Mouse (Mus musculus) heart, embryonic 12.5 days (tissue): ENCODE results near the gene Prim2. TPM values are rescaled to one million over a fixed set of nuclear protein-coding genes. Genes with fewer than 3 reads are reported as not detected.

Source experiments
- ATAC-seq: fragments of 200-750 bp; cut with Nextera tagmentation; 2 replicates; pipeline ENCODE4 v1.8.0; 2017; ENCODE audit warnings: moderate TSS enrichment, moderate library complexity; ENCODE audit not compliant: insufficient number of reproducible peaks, low FRiP score
- H3K27ac ChIP-seq: fragments of 300-500 bp; sonication (generic); 2 replicates; pipeline ENCODE4 v1.5.1; 2016; ENCODE audit warnings: mild to moderate bottlenecking, moderate library complexity; ENCODE audit not compliant: poor library complexity, severe bottlenecking
- H3K27me3 ChIP-seq: fragments of 300-500 bp; sonication (generic); replicated peaks from 2 replicates; pipeline ENCODE4 v1.6.1; 2016; ENCODE audit warnings: mild to moderate bottlenecking, moderate library complexity
- H3K36me3 ChIP-seq: fragments of 300-500 bp; sonication (generic); 2 replicates; pipeline ENCODE4 v1.6.1; 2016; ENCODE audit warnings: mild to moderate bottlenecking, moderate library complexity
- H3K4me1 ChIP-seq: fragments of 300-500 bp; sonication (generic); replicated peaks from 2 replicates; pipeline ENCODE4 v1.6.1; 2016; ENCODE audit warnings: mild to moderate bottlenecking
- H3K4me2 ChIP-seq: fragments of 300-500 bp; sonication (generic); 2 replicates; pipeline ENCODE4 v1.6.1; 2016; ENCODE audit warnings: mild to moderate bottlenecking, moderate library complexity
- H3K4me3 ChIP-seq: fragments of 300-500 bp; sonication (generic); 2 replicates; pipeline ENCODE4 v1.5.1; 2016; ENCODE audit warnings: mild to moderate bottlenecking
- H3K9ac ChIP-seq: fragments of 300-500 bp; sonication (generic); 2 replicates; pipeline ENCODE4 v1.6.1; 2016; ENCODE audit warnings: mild to moderate bottlenecking, moderate library complexity
- H3K9me3 ChIP-seq: fragments of 300-500 bp; sonication (generic); replicated peaks from 2 replicates; pipeline ENCODE4 v1.6.1; 2016; ENCODE audit warnings: mild to moderate bottlenecking, moderate library complexity
- WGBS: fragments of 180-500 bp; shearing (Covaris S2); methylation state at CpG from one replicate; pipeline ENCODE4 v1.1.7; 2016; 5-methylcytosine and 5-hydroxymethylcytosine counted together
- polyA plus RNA-seq: library from polyadenylated mRNA; unstranded; fragments of >200 nt; fragmentation: Nextera tagmentation; extraction: Ambion mirVana; gene quantifications from 2 replicates; pipeline ENCODE4 v1.2.1, GENCODE M21; 2016

Prim2 gene
- polyA plus RNA-seq, 1 experiment from 2014 or later: 20.9 TPM

DNA sequence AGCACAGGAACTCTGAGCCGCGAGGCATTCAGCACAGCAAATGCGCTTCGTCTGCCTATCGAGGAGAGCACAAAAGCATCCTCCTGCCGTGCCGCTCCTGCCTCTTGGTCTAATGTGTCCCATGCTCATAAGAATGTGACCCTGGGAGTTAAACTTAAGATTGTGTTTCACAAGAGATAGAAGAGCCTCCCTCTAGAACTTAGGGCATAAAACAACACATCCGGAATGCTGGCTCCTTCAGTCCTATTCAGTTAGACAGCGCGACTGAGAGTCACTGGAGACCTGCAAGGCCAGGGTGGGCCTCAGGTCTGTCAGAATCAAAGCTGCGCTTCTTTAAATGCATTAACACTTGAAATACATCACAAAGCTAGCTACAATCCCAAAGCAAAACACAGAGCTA is 18.7 kb downstream of the Prim2 start:
- H3K36me3 ChIP-seq: peaks cover 36% of the 10 kb centered on the region
- no peak overlapping the region for H3K4me2 ChIP-seq
- ATAC-seq: no peak
- H3K27ac ChIP-seq: no peak overlapping the region
- WGBS: 93% methylated on average over 11 of the region's 11 CpGs
- no peak overlapping the region for H3K9ac ChIP-seq
- H3K9me3 ChIP-seq: no peaks in the 10 kb centered on the region
- no peaks in the 10 kb centered on the region for H3K27me3 ChIP-seq
- H3K4me3 ChIP-seq: no peak overlapping the region
- H3K4me1 ChIP-seq: no peaks in the 10 kb centered on the region

DNA sequence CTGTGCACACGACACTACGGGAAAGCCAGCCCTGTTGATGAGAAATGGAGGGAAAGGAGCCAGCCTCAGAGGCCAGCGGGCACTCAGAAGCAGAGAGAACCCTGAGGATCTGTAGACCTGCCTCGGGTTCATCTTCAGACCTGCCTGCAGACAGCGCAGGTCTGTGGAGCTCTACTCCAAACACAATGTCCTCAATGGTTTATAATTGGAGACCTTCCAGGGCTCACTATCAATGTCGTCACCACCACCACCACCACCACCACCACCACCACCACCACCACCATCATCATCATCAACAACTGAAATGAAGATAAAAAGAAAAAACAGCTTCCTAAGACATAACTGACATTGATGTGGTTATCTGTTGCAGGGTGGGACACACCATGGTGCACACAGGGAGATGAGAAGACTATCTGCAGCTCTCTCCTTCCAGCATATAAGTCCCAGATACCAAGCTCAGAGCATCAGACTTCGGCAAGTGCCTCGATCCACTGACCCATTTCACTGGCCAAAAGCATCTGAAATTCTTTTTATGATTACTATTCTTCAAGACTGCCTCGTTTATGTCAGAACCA is 20.0 kb downstream of the Prim2 start:
- Histone ChIP-seq H3K9ac (no peak overlapping the region), H3K9me3 (no peaks in the 10 kb centered on the region), H3K36me3 (peaks cover 33% of the 10 kb centered on the region), H3K4me1 (0 out of 2 replicates have a peak, but pooled peaks cover 2% of the 10 kb centered on the region), H3K4me2 (no peak overlapping the region), H3K4me3 (no peak overlapping the region), H3K27ac (no peak overlapping the region), H3K27me3 (no peaks in the 10 kb centered on the region)
- 90% methylated on average over 9 of the region's 9 CpGs for whole genome bisulfite sequencing
- no peak for ATAC-seq

DNA sequence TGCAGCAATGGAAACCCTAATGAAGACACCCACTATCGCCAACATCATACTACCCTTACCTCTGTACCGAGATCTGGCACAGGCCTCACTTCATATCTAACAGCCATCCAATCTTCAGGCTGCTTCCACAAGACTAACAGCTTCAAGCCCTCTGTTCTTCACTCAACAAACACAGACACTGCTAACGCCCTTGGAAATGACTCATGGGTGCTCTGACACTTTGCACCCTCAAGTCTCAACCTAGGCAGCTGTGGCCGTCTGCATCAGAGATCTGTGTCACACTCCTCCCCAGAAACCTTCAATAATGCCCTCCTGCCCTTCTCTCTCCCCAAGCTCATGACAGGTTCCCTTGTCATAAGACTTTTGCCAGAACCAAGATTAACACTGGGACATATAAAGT is 20.6 kb downstream of the Prim2 start:
- peaks cover 33% of the 10 kb centered on the region for H3K36me3 ChIP-seq
- ATAC-seq: no peak
- WGBS: 84% methylated on average over 4 of the region's 4 CpGs
- 0 out of 2 replicates have a peak, but pooled peaks cover 2% of the 10 kb centered on the region for H3K4me1 ChIP-seq
- no peak overlapping the region for H3K27ac ChIP-seq
- no peak overlapping the region for H3K4me3 ChIP-seq
- no peak overlapping the region for H3K4me2 ChIP-seq
- no peaks in the 10 kb centered on the region for H3K27me3 ChIP-seq
- H3K9ac ChIP-seq: no peak overlapping the region
- no peaks in the 10 kb centered on the region for H3K9me3 ChIP-seq

DNA sequence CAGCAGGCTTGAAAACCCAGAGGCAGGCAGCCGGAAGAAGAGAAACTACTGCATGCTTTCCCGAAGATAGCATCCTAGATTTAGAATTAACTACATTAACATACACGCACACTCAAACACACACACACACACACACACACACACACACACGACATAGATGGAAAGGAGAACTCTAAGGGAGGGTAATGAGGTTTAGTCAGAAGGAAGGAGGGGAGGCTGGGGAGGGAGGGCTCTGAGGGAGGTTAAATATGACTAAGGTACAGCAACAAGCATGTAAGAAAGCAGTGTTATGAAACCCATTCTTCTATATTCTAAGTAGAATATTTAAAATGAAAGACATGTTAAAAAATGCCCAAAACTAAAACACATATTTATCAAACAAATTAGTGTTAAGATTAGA is 21.9 kb downstream of the Prim2 start:
- 81% methylated on average over 4 of the region's 4 CpGs for WGBS
- Histone ChIP-seq H3K9ac (no peak overlapping the region), H3K27ac (no peak overlapping the region), H3K9me3 (no peaks in the 10 kb centered on the region), H3K27me3 (no peaks in the 10 kb centered on the region), H3K4me2 (no peak overlapping the region), H3K4me3 (no peak overlapping the region), H3K36me3 (peaks cover 32% of the 10 kb centered on the region), H3K4me1 (0 out of 2 replicates have a peak, but pooled peaks cover 2% of the 10 kb centered on the region)
- no peak for ATAC-seq

DNA sequence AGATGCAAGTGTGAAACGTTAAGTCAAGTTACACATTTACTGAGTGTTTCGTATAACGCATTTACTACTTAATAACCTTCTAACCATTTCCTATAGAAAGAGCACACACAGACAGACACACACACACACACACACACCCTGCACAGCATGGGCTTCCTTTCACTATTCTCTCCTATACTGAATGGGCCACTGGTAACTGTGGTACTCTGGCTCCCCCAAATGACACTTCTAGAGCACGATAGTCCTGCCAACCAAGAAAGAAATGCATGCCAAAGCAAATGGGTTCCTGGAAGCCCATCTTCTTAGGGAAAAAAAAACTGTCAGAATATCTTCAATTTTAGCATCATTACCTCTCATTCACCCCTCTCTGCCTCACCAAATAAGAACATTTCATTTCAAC is 22.4 kb downstream of the Prim2 start:
- H3K9ac ChIP-seq: no peak overlapping the region
- no peak for ATAC-seq
- H3K27ac ChIP-seq: no peak overlapping the region
- 0 out of 2 replicates have a peak, but pooled peaks cover 2% of the 10 kb centered on the region for H3K4me1 ChIP-seq
- no peaks in the 10 kb centered on the region for H3K9me3 ChIP-seq
- peaks cover 31% of the 10 kb centered on the region for H3K36me3 ChIP-seq
- no peaks in the 10 kb centered on the region for H3K27me3 ChIP-seq
- 72% methylated on average over 4 of the region's 4 CpGs for WGBS
- no peak overlapping the region for H3K4me2 ChIP-seq
- no peak overlapping the region for H3K4me3 ChIP-seq

DNA sequence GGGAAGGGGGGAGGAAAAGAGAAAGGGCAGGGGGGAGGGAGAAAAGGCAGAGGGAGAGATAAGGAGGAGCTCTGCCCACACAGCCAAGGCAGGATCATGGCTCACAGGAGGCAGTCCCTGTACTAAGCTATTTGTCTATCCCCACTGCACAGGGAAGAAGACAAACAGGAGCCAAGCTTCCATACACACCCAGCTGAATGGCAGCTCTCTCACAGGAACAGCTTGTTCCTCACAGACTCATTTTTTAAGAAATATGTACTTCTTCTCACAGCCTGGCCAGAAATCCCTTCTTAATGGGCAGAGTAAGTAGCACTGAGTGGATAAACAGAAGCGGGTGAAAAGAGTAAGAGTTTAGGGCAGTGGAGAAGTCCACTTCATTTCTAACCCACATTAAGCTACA is 23.9 kb downstream of the Prim2 start:
- no peak for ATAC-seq
- no peak overlapping the region for H3K4me2 ChIP-seq
- H3K27ac ChIP-seq: no peak overlapping the region
- H3K9ac ChIP-seq: no peak overlapping the region
- WGBS: 82% methylated on average over 1 of the region's 1 CpGs
- H3K27me3 ChIP-seq: no peaks in the 10 kb centered on the region
- 0 out of 2 replicates have a peak, but pooled peaks cover 2% of the 10 kb centered on the region for H3K4me1 ChIP-seq
- H3K36me3 ChIP-seq: peaks cover 22% of the 10 kb centered on the region
- H3K9me3 ChIP-seq: no peaks in the 10 kb centered on the region
- H3K4me3 ChIP-seq: no peak overlapping the region

DNA sequence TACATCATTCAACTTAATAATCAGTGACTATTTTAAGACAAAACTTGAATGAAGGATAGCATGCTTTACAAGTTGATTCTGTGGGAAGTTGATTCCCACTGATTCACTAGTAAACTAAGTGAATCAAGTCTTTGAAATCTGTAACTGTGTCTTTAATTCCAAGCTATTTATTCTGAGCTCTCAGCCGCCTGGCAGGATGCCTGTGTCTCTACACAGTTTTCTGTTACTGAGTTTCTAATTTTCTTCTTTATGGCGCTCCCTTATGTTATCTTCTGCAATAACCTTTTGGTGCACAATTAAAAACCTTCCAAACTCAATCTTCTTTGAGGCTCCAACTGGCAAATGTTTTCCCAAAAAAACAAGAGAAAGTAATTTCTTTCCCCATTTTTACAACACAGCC is 28.5 kb downstream of the Prim2 start:
- H3K4me2 ChIP-seq: no peak overlapping the region
- peaks cover 23% of the 10 kb centered on the region for H3K36me3 ChIP-seq
- 0 out of 2 replicates have a peak, but pooled peaks cover 2% of the 10 kb centered on the region for H3K4me1 ChIP-seq
- no peak for ATAC-seq
- no peak overlapping the region for H3K4me3 ChIP-seq
- H3K27ac ChIP-seq: no peak overlapping the region
- no peaks in the 10 kb centered on the region for H3K27me3 ChIP-seq
- WGBS: 87% methylated on average over 2 of the region's 2 CpGs
- peaks cover 7% of the 10 kb centered on the region for H3K9me3 ChIP-seq
- no peak overlapping the region for H3K9ac ChIP-seq

DNA sequence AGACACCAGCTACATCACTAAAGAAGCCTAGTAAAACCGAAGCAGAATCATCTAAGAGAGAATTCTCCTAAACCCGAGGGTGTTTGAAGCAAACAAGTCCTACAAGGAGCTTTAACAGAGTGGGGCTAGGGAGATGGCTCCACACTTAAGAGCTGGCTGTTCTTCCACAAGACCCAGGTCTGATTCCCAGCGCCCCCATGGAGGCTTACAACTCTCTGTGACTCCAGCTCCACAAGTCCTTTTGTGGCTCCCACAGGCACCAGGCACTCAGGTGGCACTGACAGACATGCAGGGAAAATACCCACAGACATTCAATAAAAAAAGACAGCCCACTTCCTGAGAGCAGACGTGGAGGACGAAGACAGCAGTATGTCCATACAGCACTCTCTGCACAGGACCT is 29.5 kb downstream of the Prim2 start:
- ATAC-seq: no peak
- no peak overlapping the region for H3K9ac ChIP-seq
- WGBS: 88% methylated on average over 5 of the region's 5 CpGs

DNA sequence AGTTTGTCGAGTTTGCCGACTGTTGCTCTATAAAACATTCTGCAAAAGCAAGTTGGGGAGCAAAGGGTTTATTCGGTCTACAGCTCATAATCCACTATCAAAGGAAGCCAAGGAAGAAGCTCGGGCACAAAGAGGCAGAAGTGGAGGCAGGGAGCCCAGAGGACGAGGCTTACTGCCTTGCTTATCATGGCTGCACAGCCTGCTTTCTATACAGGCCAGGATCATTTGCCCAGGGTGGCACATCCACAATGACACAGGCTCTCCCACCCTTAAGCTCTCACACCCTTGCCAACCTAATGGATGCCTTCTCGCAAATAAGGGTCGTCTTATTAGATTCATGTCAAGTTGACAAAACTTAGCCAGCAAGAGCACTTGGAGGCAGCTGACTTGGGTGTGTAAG is 30.4 kb downstream of the Prim2 start:
- peaks cover 7% of the 10 kb centered on the region for H3K9me3 ChIP-seq
- H3K4me2 ChIP-seq: no peak overlapping the region
- H3K4me1 ChIP-seq: no peaks in the 10 kb centered on the region
- H3K4me3 ChIP-seq: no peak overlapping the region
- peaks cover 22% of the 10 kb centered on the region for H3K36me3 ChIP-seq
- no peaks in the 10 kb centered on the region for H3K27me3 ChIP-seq
- H3K9ac ChIP-seq: no peak overlapping the region
- ATAC-seq: no peak
- 83% methylated on average over 7 of the region's 7 CpGs for WGBS
- no peak overlapping the region for H3K27ac ChIP-seq

More for the DNA sequence above, 29.5 kb downstream of the Prim2 start:
- Histone ChIP-seq H3K4me2 (no peak overlapping the region), H3K27me3 (no peaks in the 10 kb centered on the region), H3K36me3 (peaks cover 23% of the 10 kb centered on the region), H3K9me3 (peaks cover 7% of the 10 kb centered on the region), H3K4me3 (no peak overlapping the region), H3K4me1 (no peaks in the 10 kb centered on the region), H3K27ac (no peak overlapping the region)

DNA sequence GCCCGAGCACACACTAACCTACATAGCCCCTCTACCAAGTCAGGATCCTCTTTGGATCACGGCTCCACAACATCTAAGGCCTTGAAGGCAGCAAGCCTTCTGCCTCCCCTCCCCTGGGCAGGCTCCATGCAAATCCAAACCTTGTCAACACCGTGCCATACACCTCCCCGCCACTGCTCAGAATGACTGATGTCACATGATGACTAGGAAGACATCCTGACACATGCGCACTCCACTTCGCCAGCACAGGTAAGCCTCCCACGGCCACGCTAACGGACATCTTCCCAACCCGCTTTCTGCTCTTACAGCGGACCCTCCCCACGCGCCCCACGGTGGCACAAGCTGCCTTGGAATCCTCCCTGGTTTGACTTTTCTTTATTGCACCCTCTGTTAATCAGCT is 31.8 kb downstream of the Prim2 start:
- Histone ChIP-seq H3K27me3 (no peaks in the 10 kb centered on the region), H3K27ac (no peak overlapping the region), H3K4me3 (no peak overlapping the region), H3K9ac (no peak overlapping the region), H3K4me2 (no peak overlapping the region), H3K4me1 (no peaks in the 10 kb centered on the region), H3K36me3 (peaks cover 34% of the 10 kb centered on the region), H3K9me3 (peaks cover 7% of the 10 kb centered on the region)
- ATAC-seq: no peak
- WGBS: 88% methylated on average over 14 of the region's 14 CpGs

DNA sequence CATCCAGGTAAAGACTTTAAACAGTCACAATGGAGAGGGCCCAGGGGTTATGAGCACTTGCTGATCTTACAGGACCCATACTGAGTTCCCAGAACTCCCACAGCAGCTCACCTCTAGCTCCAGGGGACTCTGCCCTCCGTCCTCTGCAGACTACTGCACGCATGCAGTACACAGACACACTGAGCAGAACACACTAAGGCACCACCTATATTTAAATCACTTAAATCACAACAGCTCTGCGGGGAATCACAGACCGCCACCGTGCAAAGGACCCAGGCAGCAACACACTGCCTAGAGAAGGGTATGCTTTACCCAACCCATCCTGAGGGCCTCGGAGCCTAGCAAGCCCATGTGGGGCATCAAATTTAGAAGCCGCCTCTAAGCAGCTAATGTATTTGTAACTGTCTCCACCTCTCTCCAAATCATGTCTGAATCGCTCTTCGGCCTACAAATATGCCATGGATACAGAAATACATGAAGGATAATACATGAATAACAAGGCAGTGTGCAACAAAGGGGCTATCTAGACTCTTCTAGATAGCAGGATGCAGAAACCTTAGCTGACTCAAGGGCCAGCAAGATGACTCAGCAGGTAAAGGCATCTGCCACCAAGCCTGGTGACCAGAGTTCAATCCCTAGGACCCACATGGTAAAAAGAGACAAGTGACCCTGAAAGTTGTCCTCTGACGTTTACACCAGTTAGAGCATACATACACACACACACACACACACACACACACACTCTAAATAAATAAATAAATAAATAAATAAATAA is 33.0 kb downstream of the Prim2 start:
- no peak overlapping the region for H3K4me3 ChIP-seq
- 89% methylated on average over 10 of the region's 10 CpGs for WGBS
- no peaks in the 10 kb centered on the region for H3K4me1 ChIP-seq
- H3K9ac ChIP-seq: no peak overlapping the region
- H3K9me3 ChIP-seq: peaks cover 7% of the 10 kb centered on the region
- no peak overlapping the region for H3K4me2 ChIP-seq
- H3K36me3 ChIP-seq: peaks cover 37% of the 10 kb centered on the region
- H3K27me3 ChIP-seq: no peaks in the 10 kb centered on the region
- no peak for ATAC-seq
- no peak overlapping the region for H3K27ac ChIP-seq
